Mouse (Mus musculus) ES-E14 (cell line): ENCODE data around the gene Csnk1g2.

ENCODE experiments used
- MAFK ChIP-seq: IDR thresholded peaks from 2 replicates; pipeline ENCODE4 v1.6.1; 2014; ENCODE audit warnings: mild to moderate bottlenecking, low read depth, low read length, inconsistent platforms; ENCODE audit not compliant: insufficient read depth
- ZC3H11A ChIP-seq: IDR thresholded peaks from 2 replicates; pipeline ENCODE4 v1.6.1; 2012; ENCODE audit warnings: low read depth, mild to moderate bottlenecking, inconsistent platforms, low read length, borderline replicate concordance
- ZNF384 ChIP-seq: IDR thresholded peaks from 2 replicates; pipeline ENCODE4 v1.6.1; 2012; ENCODE audit warnings: low read depth, low read length, inconsistent platforms

DNA sequence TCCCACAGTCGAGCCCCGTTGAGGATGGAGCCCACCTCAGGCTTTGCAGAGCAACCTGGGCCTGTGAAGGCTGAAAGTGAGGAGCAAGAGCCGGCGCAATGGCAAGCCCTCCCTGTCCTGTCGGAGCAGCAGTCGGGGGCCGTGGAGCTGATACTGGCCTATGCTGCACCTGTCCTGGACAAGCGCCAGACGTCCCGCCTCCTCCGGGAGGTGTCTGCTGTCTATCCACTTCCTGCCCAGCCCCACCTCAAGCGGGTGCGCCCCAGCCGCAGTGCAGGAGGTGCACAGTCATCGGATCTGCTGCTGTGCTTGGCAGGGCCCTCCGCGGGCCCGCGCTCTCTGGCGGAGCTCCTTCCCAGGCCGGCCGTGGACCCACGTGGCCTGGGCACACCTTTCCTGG is 16.3 kb upstream of the Csnk1g2 start:
- no peak for TF ChIP-seq ZNF384
- TF ChIP-seq MAFK = no peak
- no peak for TF ChIP-seq ZC3H11A
